Mouse (Mus musculus): ENCODE measurements around the gene Kif17.

GRCm38 (mm10) chr4:138222396-138222795, 27.8 kb upstream of the Kif17 start:
- TF ChIP-seq CTCF (conservative IDR thresholded peaks at IDR 0.05; ENCODE audit: insufficient read depth, insufficient read length, low read depth, low read length), result no peak
- TF ChIP-seq POLR2A (IDR thresholded peaks at IDR 0.05; ENCODE audit: low read depth, low read length), result no peak
